Mouse (Mus musculus): Measurements from ENCODE around the gene Bglap. TPM values are rescaled to one million over a fixed set of nuclear protein-coding genes. Genes with fewer than 3 reads are reported as not detected.
A peak's percentile ranks its signal among the peaks of the same experiment; 100 is the strongest.

The Bglap gene
- polyA plus RNA-seq, 1 experiment from 2014 or later: not detected

GRCm38 (mm10) chr3:88359989-88360388, 24.3 kb downstream of the Bglap start:
- Histone ChIP-seq H3K27me3 (ENCODE audit: low read depth, poor library complexity, severe bottlenecking) (peaks cover 18% of the 10 kb centered on the region), H3K9me3 (replicated peaks) (no peaks in the 10 kb centered on the region), H3K4me3 (no peak overlapping the region), H3K4me1 (peaks cover 22% of the 10 kb centered on the region), H3K27ac (no peak overlapping the region), H3K36me3 (peaks cover 84% of the 10 kb centered on the region)
- DNase-seq (ENCODE audit: low spot score): no peak
- 88% methylated on average over 3 of the region's 3 CpGs for WGBS

DNA sequence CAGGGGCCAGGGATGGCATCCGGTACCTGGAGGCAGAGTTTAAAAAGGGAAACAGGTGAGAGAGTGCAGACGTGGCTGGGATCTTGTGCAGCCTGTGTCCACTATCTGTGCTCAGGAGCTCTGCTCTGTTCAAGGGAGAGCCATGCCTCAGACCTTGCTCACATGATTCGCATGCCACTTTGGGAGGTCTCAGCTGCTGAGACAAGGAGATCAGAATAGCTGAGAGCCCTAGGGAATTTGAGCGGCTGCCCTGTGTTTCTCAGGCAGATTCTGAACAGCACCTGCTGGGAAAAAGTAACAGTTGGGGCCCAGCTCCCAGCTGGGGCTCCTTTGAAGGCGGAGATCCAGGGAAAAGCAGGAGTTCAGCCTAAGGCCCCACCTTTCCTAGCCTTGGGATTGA, 24.7 kb downstream of the Bglap start:
- H3K27ac ChIP-seq: no peak overlapping the region
- DNase-seq (ENCODE audit: low spot score): no peak
- H3K4me1 ChIP-seq: peaks cover 18% of the 10 kb centered on the region
- peaks cover 14% of the 10 kb centered on the region for H3K27me3 ChIP-seq (ENCODE audit: low read depth, poor library complexity, severe bottlenecking)
- WGBS: 83% methylated on average over 5 of the region's 5 CpGs
- H3K4me3 ChIP-seq: no peak overlapping the region
- H3K36me3 ChIP-seq: peaks cover 88% of the 10 kb centered on the region
- H3K9me3 ChIP-seq (replicated peaks): no peaks in the 10 kb centered on the region

DNA sequence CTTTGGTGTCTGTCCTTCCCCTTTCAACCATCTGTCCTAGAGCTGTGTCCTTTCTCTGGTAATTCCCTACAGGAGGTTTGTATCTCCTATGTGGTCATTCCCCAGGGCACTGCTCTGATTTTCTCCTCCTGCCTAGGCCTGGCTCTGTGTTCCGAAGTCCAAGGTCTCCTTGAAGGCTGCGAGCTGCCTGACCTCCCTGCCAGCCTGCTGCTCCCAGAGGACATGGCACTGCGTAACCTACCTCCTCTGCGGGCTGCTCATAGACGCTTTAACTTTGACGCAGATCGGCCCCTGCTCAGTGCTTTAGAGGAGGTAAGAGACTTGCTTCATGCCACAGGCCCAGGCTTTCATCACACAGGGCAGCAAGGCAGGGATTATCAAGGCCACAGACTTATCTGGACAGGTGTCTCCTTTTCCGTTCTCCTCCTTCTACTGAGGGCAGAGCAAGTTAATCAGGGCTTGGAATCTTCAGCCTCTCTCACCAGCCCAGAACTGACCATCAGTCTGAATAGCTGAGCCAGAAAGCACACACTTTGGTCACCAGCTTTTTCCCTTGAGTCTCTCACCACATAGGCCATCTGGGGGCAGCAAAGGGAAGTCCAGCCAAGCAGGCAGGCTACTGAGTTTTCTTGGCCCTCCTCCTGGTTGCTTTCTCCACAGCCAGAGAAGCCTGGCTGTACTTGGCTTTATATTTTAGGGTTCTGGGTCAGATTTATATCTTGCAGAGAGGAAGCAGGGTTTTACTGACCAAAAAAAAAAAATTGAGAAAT, 29.7 kb downstream of the Bglap start:
- Histone ChIP-seq H3K4me3 (no peak overlapping the region), H3K27ac (no peak overlapping the region), H3K27me3 (ENCODE audit: low read depth, poor library complexity, severe bottlenecking) (no peaks in the 10 kb centered on the region), H3K36me3 (peaks cover 100% of the 10 kb centered on the region), H3K9me3 (replicated peaks) (no peaks in the 10 kb centered on the region), H3K4me1 (no peaks in the 10 kb centered on the region)
- DNase-seq (ENCODE audit: low spot score): no peak
- 95% methylated on average over 8 of the region's 8 CpGs for WGBS

- Histone ChIP-seq H3K27ac (no peak overlapping the region), H3K9me3 (replicated peaks) (no peaks in the 10 kb centered on the region), H3K27me3 (ENCODE audit: low read depth, poor library complexity, severe bottlenecking) (no peaks in the 10 kb centered on the region), H3K4me1 (no peaks in the 10 kb centered on the region), H3K36me3 (peaks cover 100% of the 10 kb centered on the region), H3K4me3 (no peak overlapping the region)
- WGBS: 92% methylated on average over 9 of the region's 9 CpGs
- no peak for DNase-seq (ENCODE audit: low spot score)
Measured at GRCm38 (mm10) chr3:88352907-88353306, 31.4 kb downstream of the Bglap start.

DNA sequence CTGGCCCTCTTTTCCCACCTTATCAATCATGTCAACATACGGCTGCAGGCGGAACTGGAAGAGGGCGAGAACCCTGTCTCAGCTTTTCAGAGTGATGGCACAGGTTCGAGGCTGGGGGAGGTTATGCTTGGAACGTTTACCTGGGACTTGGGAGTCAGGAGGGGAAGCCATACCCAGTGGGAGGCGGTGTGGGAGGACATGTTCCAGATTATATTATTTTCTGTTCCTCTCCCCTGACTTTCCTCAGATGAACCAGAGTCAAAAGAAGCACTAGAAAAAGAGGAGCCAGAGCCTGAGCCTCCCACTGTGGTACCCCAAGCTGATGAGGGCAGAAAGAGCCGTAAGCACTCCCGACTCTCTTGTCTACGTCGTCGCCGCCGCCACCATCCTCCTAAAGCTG, 33.5 kb downstream of the Bglap start:
- Histone ChIP-seq H3K27me3 (ENCODE audit: low read depth, poor library complexity, severe bottlenecking) (no peaks in the 10 kb centered on the region), H3K4me3 (no peak overlapping the region), H3K27ac (no peak overlapping the region), H3K4me1 (no peaks in the 10 kb centered on the region), H3K9me3 (replicated peaks) (no peaks in the 10 kb centered on the region), H3K36me3 (peaks cover 100% of the 10 kb centered on the region)
- WGBS: 88% methylated on average over 13 of the region's 13 CpGs
- no peak for DNase-seq (ENCODE audit: low spot score)

GRCm38 (mm10) chr3:88339006-88339405, 45.3 kb downstream of the Bglap start:
- Histone ChIP-seq H3K4me3 (no peak overlapping the region), H3K9me3 (replicated peaks) (no peaks in the 10 kb centered on the region), H3K27me3 (ENCODE audit: low read depth, poor library complexity, severe bottlenecking) (no peaks in the 10 kb centered on the region), H3K27ac (no peak overlapping the region), H3K36me3 (peaks cover 55% of the 10 kb centered on the region), H3K4me1 (peaks cover 28% of the 10 kb centered on the region)
- no peak for DNase-seq (ENCODE audit: low spot score)
- WGBS: 83% methylated on average over 3 of the region's 3 CpGs

- WGBS: 96% methylated on average over 7 of the region's 7 CpGs
- Histone ChIP-seq H3K9me3 (replicated peaks) (no peaks in the 10 kb centered on the region), H3K36me3 (peaks cover 48% of the 10 kb centered on the region), H3K27me3 (ENCODE audit: low read depth, poor library complexity, severe bottlenecking) (no peaks in the 10 kb centered on the region), H3K4me3 (no peak overlapping the region), H3K4me1 (peaks cover 32% of the 10 kb centered on the region), H3K27ac (no peak overlapping the region)
- no peak for DNase-seq (ENCODE audit: low spot score)
Measured at GRCm38 (mm10) chr3:88338316-88338715, 45.9 kb downstream of the Bglap start.

DNA sequence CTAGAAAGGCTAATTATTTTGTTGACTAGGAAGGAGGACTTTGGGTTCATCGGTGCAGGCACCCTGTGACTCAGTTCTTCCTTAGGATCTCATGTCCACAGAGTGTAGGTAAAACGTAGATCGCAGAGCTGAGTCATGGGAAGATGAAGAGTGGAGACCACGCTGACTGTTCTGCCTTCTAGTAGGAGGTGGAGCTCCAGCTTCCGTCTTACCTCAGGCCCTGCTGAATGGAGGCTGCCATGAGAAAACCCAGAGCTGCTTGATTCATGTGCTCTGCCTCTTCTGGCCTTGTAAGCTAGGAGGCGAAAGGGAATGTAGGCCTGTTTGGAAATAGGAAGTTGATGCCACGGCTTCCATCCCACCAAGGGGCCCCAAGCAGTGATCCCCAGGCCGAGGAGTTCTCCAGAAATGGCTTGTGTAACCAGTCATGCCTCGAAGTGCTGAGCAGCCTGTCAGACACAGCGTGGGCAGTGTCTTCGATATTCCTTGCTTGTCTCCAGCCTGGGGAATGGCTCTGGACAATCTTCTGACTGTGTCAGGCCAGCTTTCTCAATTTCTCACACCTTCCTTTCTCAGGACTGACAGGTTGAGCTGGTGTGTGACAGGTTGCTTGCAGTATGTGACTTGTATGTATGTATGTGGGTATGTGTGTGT, 46.8 kb downstream of the Bglap start:
- Histone ChIP-seq H3K4me3 (peak overlapping the region; percentile 79), H3K9me3 (replicated peaks) (no peaks in the 10 kb centered on the region), H3K27me3 (ENCODE audit: low read depth, poor library complexity, severe bottlenecking) (no peaks in the 10 kb centered on the region), H3K36me3 (peaks cover 47% of the 10 kb centered on the region), H3K27ac (0 out of 2 replicates have a peak overlapping the region, but pooled peaks have one; percentile 30), H3K4me1 (peaks cover 32% of the 10 kb centered on the region)
- no peak for DNase-seq (ENCODE audit: low spot score)
- WGBS: 84% methylated on average over 11 of the region's 11 CpGs

- Histone ChIP-seq H3K4me1 (peaks cover 32% of the 10 kb centered on the region), H3K36me3 (peaks cover 38% of the 10 kb centered on the region), H3K27me3 (ENCODE audit: low read depth, poor library complexity, severe bottlenecking) (no peaks in the 10 kb centered on the region), H3K9me3 (replicated peaks) (no peaks in the 10 kb centered on the region), H3K27ac (peak within 1 kb of the TSS; percentile 96), H3K4me3 (peak within 1 kb of the TSS; percentile 79)
- DNase-seq (ENCODE audit: low spot score): peak; percentile 96
- 3% methylated on average over 64 of the region's 66 CpGs for WGBS
Measured at GRCm38 (mm10) chr3:88336058-88337013, 47.9 kb downstream of the Bglap start, which contains the start of the genes Tmem79 and Smg5. Tmem79 (minus strand) TSS chr3:88336148. Smg5 (plus strand) TSS chr3:88336260.

DNA sequence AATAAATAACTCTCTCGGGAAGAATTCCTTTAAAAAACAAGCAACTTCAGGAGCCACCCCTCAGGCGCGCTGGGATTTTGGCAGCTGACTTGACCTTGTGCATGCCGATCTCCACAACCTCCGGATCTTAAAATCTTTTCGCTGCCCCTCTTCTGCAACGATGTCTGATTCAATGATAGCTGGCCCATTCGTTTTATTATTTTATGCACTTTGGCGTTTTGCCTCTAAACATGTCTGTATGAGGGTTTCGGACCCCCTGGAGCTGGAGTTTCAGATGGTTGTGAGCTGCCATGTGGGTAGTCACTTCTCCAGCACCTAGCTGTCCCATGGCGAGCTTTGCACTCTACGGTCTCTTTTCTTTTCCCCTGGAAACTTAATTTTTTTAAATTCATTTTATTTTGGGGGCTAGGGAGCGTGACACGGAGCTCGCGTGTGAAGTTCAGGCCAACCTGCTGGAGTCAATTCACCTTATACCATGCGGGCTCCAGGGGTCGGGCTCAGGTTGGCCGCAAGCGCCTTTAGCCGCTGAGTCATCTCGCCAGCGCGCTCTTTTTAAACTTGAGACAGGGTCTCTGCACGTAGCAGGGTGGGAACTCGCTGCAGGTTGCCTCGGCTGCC, 48.7 kb downstream of the Bglap start:
- H3K9me3 ChIP-seq (replicated peaks): no peaks in the 10 kb centered on the region
- H3K4me3 ChIP-seq: peak overlapping the region; percentile 79
- peaks cover 32% of the 10 kb centered on the region for H3K4me1 ChIP-seq
- H3K27ac ChIP-seq: peak overlapping the region; percentile 96
- 1% methylated on average over 27 of the region's 27 CpGs for WGBS
- no peaks in the 10 kb centered on the region for H3K27me3 ChIP-seq (ENCODE audit: low read depth, poor library complexity, severe bottlenecking)
- H3K36me3 ChIP-seq: peaks cover 30% of the 10 kb centered on the region
- peak; percentile 39 for DNase-seq (ENCODE audit: low spot score)

GRCm38 (mm10) chr3:88334902-88335435, 49.3 kb downstream of the Bglap start:
- Histone ChIP-seq H3K4me3 (peak overlapping the region; percentile 79), H3K9me3 (replicated peaks) (no peaks in the 10 kb centered on the region), H3K27ac (peak overlapping the region; percentile 96), H3K36me3 (peaks cover 29% of the 10 kb centered on the region), H3K27me3 (ENCODE audit: low read depth, poor library complexity, severe bottlenecking) (no peaks in the 10 kb centered on the region), H3K4me1 (peaks cover 32% of the 10 kb centered on the region)
- DNase-seq (ENCODE audit: low spot score): no peak
- WGBS: 43% methylated on average over 3 of the region's 3 CpGs
